Mouse (Mus musculus) CD4-positive naive resting alpha-beta T cell, adult 76 days (primary cell): ENCODE data around the gene Tomt. TPM values are rescaled to one million over a fixed set of nuclear protein-coding genes. Genes with fewer than 3 reads are reported as not detected.

Experiments
- total RNA-seq: library from RNA; stranded (reverse); gene quantifications from one replicate; pipeline ENCODE4 v1.2.4, GENCODE M21; 2023

The Tomt gene
- not detected for total RNA-seq

DNA sequence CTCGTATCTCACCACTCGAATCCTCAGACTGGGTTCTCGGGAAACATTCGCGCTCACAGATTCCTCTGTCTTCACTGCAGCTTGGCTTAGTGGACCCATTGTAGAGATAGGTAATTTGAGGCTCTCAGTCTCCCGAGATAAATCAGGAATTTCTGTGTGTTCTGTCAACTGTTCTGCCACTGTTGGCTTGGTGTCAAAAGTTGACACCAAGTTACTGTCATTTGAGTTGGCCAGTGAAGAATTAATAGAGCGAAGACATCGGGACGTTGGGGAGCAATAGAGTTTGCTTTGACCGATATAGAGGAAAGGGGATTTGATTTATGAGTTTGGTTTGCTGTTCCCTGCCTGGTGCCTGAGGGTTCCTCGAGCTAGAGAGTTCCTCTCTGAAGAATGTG is at the start of gene Tomt:
TSS of gene Tomt (minus strand) at position 73 of the 395 bp plus-strand sequence.

DNA sequence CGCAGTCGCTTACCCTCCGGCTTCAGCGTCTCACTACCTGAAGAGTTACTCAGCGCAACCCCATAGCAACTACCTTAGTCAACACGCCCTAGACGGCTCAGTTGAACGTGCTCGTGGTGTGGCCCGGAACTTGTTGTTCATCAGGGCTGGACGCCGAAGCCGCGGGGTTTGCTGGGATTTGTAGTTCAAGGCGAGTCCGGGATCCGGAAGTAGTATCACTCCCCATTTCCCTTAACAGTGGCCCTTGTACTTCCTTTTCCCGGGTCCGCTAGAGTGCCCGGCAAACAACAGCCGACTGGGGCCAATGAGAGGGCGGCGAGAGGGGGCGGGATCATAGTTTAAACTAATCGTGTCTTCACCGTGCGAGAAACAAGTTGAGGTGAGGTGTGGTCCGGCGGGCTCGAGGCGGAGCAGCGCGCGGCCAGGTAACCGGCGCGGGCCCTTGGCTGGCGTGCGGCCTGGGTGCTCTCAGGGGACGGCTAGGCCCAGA is 27.6 kb upstream of the Tomt start, which contains the start of the genes Lrrc51 and Numa1:
TSS of gene Lrrc51 (minus strand) at position 145 of the 490 bp plus-strand sequence.
TSS of gene Numa1 (plus strand) at position 361 of the 490 bp plus-strand sequence.

DNA sequence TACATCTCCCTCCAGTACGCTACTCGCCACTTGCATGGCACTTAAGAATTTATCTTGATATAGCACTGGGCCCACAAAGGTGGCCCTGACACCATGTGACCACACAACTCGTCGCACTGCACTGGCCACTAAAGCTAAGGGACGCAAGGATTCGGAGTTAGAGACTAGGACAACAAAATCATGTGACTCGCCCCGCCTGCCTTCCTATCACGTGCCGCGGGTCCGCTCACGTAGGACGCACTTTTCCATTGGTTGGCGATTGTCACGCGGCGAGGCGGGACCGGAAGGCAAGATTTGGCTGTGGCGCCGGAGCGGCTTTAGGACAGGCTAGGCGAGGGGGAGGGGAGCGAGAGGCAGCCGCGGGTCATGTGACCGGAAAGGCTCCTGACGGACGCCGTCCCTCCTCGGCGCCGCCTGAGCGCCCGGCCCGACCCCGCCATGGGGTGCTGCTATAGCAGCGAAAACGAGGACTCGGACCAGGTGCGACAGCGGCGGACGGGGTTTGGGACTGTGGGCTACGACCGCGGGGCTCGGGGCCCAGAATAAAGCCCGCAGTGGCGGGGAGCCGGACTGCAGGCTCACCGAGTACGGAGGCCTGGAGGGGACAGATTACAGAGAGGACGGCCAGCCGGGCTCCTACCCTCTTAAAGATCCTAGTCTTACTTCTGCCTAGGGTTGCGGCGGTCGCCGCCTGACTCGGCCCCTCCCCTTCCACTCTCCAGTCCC is 435 bp downstream of the Tomt start, which contains the start of gene Lamtor1:
TSS of gene Lamtor1 (plus strand) at position 344 of the 726 bp plus-strand sequence.

DNA sequence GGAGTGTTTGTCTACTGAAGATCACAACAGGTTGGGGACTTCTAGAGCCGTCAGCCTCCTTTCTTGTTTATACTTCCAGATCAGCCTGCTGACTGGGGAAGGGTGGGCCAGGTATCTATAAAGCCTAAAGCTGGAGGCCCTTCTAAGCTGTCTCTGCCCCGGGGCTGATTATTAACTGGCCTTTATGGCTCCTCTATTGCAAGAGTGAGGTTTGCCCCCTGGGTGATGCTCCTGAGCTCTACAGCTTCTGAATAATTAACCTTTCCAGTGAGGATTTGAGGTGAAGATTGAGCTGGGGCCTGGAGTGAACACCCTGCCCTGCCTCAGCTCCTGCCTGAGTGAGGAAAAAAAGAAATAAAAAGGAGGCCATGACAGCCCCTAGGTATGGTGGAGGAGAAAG is 35.5 kb downstream of the Tomt start, which contains the start of gene Folr1:
TSS of gene Folr1 (minus strand) at position 160 of the 400 bp plus-strand sequence.

DNA sequence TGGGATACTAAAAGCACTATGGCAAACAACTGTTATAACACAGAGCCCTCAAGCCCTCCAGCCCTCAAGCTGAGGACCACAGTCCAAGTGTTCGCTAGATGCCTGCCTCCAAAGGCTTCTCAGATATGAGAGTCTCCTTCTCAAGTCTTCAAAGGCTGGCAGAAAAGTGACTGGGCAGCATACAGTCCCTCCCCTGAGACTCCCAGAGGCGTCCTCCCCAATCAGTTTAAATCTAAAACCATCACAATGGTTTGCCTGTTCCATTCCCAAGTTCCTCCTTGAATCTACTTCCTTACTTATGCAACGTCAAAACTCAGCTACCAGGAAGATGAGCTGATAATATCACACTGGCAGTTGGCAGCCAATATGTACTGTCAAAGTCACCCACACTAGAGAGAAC is 42.7 kb downstream of the Tomt start, which contains the start of gene Anapc15:
TSS of gene Anapc15 (plus strand) at position 301 of the 400 bp plus-strand sequence.

DNA sequence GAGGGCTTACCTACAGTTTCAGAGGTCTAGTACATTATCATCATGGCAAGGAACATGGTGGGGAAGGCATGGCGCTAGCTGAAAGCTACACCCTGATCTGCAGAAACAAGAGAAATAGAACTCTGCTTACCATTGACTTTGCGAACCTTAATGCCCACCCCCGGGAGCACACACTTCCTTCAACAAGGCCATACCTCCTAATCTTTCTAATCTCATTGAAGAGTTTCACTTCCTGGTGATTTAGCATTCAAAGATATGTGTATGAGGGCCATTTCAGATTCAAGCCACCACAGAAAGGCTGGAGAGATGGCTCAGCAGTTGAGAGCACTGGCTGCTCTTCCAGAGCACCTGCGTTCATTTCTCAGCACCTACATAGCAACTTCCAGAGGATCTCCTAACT is 49.1 kb downstream of the Tomt start, which contains the start of gene Folr2:
TSS of gene Folr2 (minus strand) at position 101 of the 400 bp plus-strand sequence.

Other genes with a start within 250 kb of the Tomt start
- gene Clpb, start 242.7 kb downstream of the Tomt start, total RNA-seq, result 26.4 TPM
- gene Phox2a, start 88.0 kb downstream of the Tomt start, total RNA-seq, result not detected
- 25.3 TPM for gene Inppl1, start 68.1 kb downstream of the Tomt start, total RNA-seq
- gene Folr2, start 49.2 kb downstream of the Tomt start, total RNA-seq, result not detected
- gene Anapc15, start 42.6 kb downstream of the Tomt start, total RNA-seq, result 59.0 TPM
- gene Folr1, start 35.6 kb downstream of the Tomt start, total RNA-seq, result not detected
- 56.0 TPM for gene Lamtor1, start 455 bp downstream of the Tomt start, total RNA-seq
- 0.91 TPM for gene Lrrc51, start 27.5 kb upstream of the Tomt start, total RNA-seq
- gene Numa1, start 27.8 kb upstream of the Tomt start, total RNA-seq, result 296 TPM
- 10.1 TPM for gene Il18bp, start 112.3 kb upstream of the Tomt start, total RNA-seq
- gene Rnf121, start 159.1 kb upstream of the Tomt start, total RNA-seq, result 28.5 TPM
- 40.2 TPM for gene Xndc1, start 159.2 kb upstream of the Tomt start, total RNA-seq
- gene Xntrpc, start 159.4 kb upstream of the Tomt start, total RNA-seq, result 1.6 TPM
- 5.0 TPM for gene Trpc2, start 176.8 kb upstream of the Tomt start, total RNA-seq
- gene Art1, start 195.4 kb upstream of the Tomt start, total RNA-seq, result not detected
- 1.3 TPM for gene Art5, start 203.1 kb upstream of the Tomt start, total RNA-seq
- not detected for gene Chrna10, start 210.5 kb upstream of the Tomt start, total RNA-seq